27 mouse cellular contexts compared by ENCODE assay signal in genomic region chr15:68864234-68864633, GRCm38 (mm10).
"Had no signal": no experiment of that assay in that cellular context is flagged by ENCODE, and none has a peak within 500 bp of the region (broad histone marks: within the 10 kb centered on the region; RNA-seq: fewer than 3 reads in every experiment).

No protein-coding gene starts in this region.

- H3K27ac ChIP-seq: gastrocnemius, adult 2 months; heart, adult 2 months; heart, embryonic 13.5 days; heart, embryonic 15.5 days; hindbrain, embryonic 13.5 days; hindbrain, embryonic 15.5 days; hindbrain, postnatal 0 days; kidney, embryonic 15.5 days; kidney, postnatal 0 days; limb, embryonic 13.5 days; limb, embryonic 15.5 days; liver, embryonic 12.5 days; liver, embryonic 14.5 days had no signal

- H3K36me3 ChIP-seq: heart, embryonic 13.5 days; heart, embryonic 15.5 days; hindbrain, embryonic 13.5 days; hindbrain, embryonic 15.5 days; kidney, embryonic 15.5 days; limb, embryonic 13.5 days; limb, embryonic 15.5 days; liver, embryonic 12.5 days had no signal

- DNase-seq: gastrocnemius, adult 2 months; gastrocnemius, postnatal 10 days; gastrocnemius, postnatal 25 days; heart, adult 11 months; heart, adult 2 months; heart, postnatal 14 days; heart, postnatal 36 days; kidney, adult 11 months; kidney, adult 2 months; kidney, adult 9 months; kidney, postnatal 14 days; kidney, postnatal 36 days; layer of hippocampus, postnatal 36 days; left cerebral cortex, postnatal 4 days had no signal

- H3K4me1 ChIP-seq: heart, embryonic 13.5 days; heart, embryonic 15.5 days; hindbrain, embryonic 13.5 days; hindbrain, embryonic 15.5 days; kidney, embryonic 15.5 days; limb, embryonic 13.5 days; limb, embryonic 15.5 days; liver, embryonic 12.5 days had no signal

- H3K4me2 ChIP-seq: heart, embryonic 11.5 days; heart, embryonic 13.5 days; heart, embryonic 15.5 days; hindbrain, embryonic 13.5 days; hindbrain, embryonic 15.5 days; kidney, embryonic 15.5 days; limb, embryonic 13.5 days; limb, embryonic 15.5 days; liver, embryonic 12.5 days had no signal

- ATAC-seq: hindbrain, postnatal 0 days; intestine, embryonic 16.5 days; liver, embryonic 12.5 days had no signal

- H3K27me3 ChIP-seq: heart, embryonic 13.5 days; heart, embryonic 15.5 days; hindbrain, embryonic 13.5 days; hindbrain, embryonic 15.5 days; kidney, embryonic 15.5 days; limb, embryonic 13.5 days; limb, embryonic 15.5 days; liver, embryonic 12.5 days had no signal

- H3K9ac ChIP-seq: heart, embryonic 13.5 days; heart, embryonic 15.5 days; hindbrain, embryonic 13.5 days; hindbrain, embryonic 15.5 days; kidney, embryonic 15.5 days; limb, embryonic 13.5 days; limb, embryonic 15.5 days; liver, embryonic 12.5 days; liver, embryonic 14.5 days had no signal

- H3K9me3 ChIP-seq: heart, embryonic 13.5 days; heart, embryonic 15.5 days; hindbrain, embryonic 13.5 days; hindbrain, embryonic 15.5 days; kidney, embryonic 15.5 days; limb, embryonic 13.5 days; limb, embryonic 15.5 days; liver, embryonic 12.5 days had no signal

- H3K4me3 ChIP-seq: gastrocnemius, adult 2 months; heart, adult 2 months; heart, embryonic 13.5 days; heart, embryonic 15.5 days; hindbrain, embryonic 13.5 days; hindbrain, embryonic 15.5 days; kidney, embryonic 15.5 days; limb, embryonic 13.5 days; limb, embryonic 15.5 days; liver, embryonic 12.5 days had no signal
